Mouse (Mus musculus): ENCODE results near the gene Birc5.

- TF ChIP-seq CTCF (IDR thresholded peaks at IDR 0.05; ENCODE audit: low read depth, low read length) (no peak), POLR2A (IDR thresholded peaks at IDR 0.05; ENCODE audit: borderline replicate concordance, low read depth, low read length) (no peak)
These were observed 25.6 kb upstream of the Birc5 start for GRCm38 (mm10) chr11:117823411-117823810.
